Mouse (Mus musculus): ENCODE results near the gene Itpr2. TPM values are rescaled to one million over a fixed set of nuclear protein-coding genes. Genes with fewer than 3 reads are reported as not detected.

The Itpr2 gene
- total RNA-seq, 2 experiments from 2014 or later: 23.6 to 24.9 TPM

GRCm38 (mm10) chr6:146211233-146211632 is 290.8 kb downstream of the Itpr2 start:
- intact Hi-C loops (cut with DNase I): no loop called here

GRCm38 (mm10) chr6:146208983-146209382 is 293.0 kb downstream of the Itpr2 start:
- DNase-seq (ENCODE audit: low spot score): peak; percentile 42
- intact Hi-C loops (cut with DNase I): no loop called here

More at GRCm38 (mm10) chr6:146211233-146211632, 290.8 kb downstream of the Itpr2 start:
- DNase-seq (ENCODE audit: low spot score): no peak

GRCm38 (mm10) chr6:146207204-146207959 is 294.6 kb downstream of the Itpr2 start:
- DNase-seq (ENCODE audit: low spot score): peak; percentile 37
- intact Hi-C loops (cut with DNase I): no loop called here

- no peak for DNase-seq (ENCODE audit: low spot score)
- intact Hi-C loops (cut with DNase I): no loop called here
Observed at GRCm38 (mm10) chr6:146205136-146205535, 296.9 kb downstream of the Itpr2 start.

- intact Hi-C loops (cut with DNase I): no loop called here
- DNase-seq (ENCODE audit: low spot score): no peak
Observed at GRCm38 (mm10) chr6:146204470-146204869, 297.6 kb downstream of the Itpr2 start.

- intact Hi-C loops (cut with DNase I): no loop called here
- no peak for DNase-seq (ENCODE audit: low spot score)
Observed at GRCm38 (mm10) chr6:146197868-146198379, 304.1 kb downstream of the Itpr2 start.

GRCm38 (mm10) chr6:146196701-146197100 is 305.3 kb downstream of the Itpr2 start:
- DNase-seq (ENCODE audit: low spot score): no peak
- intact Hi-C loops (cut with DNase I): no loop called here

- intact Hi-C loops (cut with DNase I): no loop called here
- no peak for DNase-seq (ENCODE audit: low spot score)
Observed at GRCm38 (mm10) chr6:146195854-146196457, 306.1 kb downstream of the Itpr2 start.

- DNase-seq (ENCODE audit: low spot score): no peak
- intact Hi-C loops (cut with DNase I): no loop called here
Observed at GRCm38 (mm10) chr6:146191931-146192330, 310.1 kb downstream of the Itpr2 start.

GRCm38 (mm10) chr6:146190006-146190405 is 312.0 kb downstream of the Itpr2 start:
- intact Hi-C loops (cut with DNase I): no loop called here
- no peak for DNase-seq (ENCODE audit: low spot score)

- no peak for DNase-seq (ENCODE audit: low spot score)
- intact Hi-C loops (cut with DNase I): no loop called here
Observed at GRCm38 (mm10) chr6:146185532-146185931, 316.5 kb downstream of the Itpr2 start.

- no peak for DNase-seq (ENCODE audit: low spot score)
- intact Hi-C loops (cut with DNase I): no loop called here
Observed at GRCm38 (mm10) chr6:146184771-146185170, 317.3 kb downstream of the Itpr2 start.

- intact Hi-C loops (cut with DNase I): loop anchor here (5.0 kb wide), 2 partner anchors 48 to 342 kb away; no protein-coding TSS in a partner anchor
- no peak for DNase-seq (ENCODE audit: low spot score)
Observed at GRCm38 (mm10) chr6:146174644-146175250, 327.3 kb downstream of the Itpr2 start.

GRCm38 (mm10) chr6:146170603-146171051 is 331.4 kb downstream of the Itpr2 start:
- intact Hi-C loops (cut with DNase I): loop anchor here (5.0 kb wide), 1 partner anchor 338 kb away; no protein-coding TSS in a partner anchor
- DNase-seq (ENCODE audit: low spot score): peak; percentile 37

- no peak for DNase-seq (ENCODE audit: low spot score)
- intact Hi-C loops (cut with DNase I): no loop called here
Observed at GRCm38 (mm10) chr6:146167207-146167606, 334.8 kb downstream of the Itpr2 start.

GRCm38 (mm10) chr6:146159641-146160040 is 342.4 kb downstream of the Itpr2 start:
- DNase-seq (ENCODE audit: low spot score): no peak
- intact Hi-C loops (cut with DNase I): loop anchor here (5.0 kb wide), 2 partner anchors 113 to 297 kb away; no protein-coding TSS in a partner anchor

GRCm38 (mm10) chr6:146158717-146159116 is 343.3 kb downstream of the Itpr2 start:
- intact Hi-C loops (cut with DNase I): no loop called here
- no peak for DNase-seq (ENCODE audit: low spot score)

- intact Hi-C loops (cut with DNase I): no loop called here
- no peak for DNase-seq (ENCODE audit: low spot score)
Observed at GRCm38 (mm10) chr6:146157983-146158535, 344.0 kb downstream of the Itpr2 start.

- intact Hi-C loops (cut with DNase I): no loop called here
- no peak for DNase-seq (ENCODE audit: low spot score)
Observed at GRCm38 (mm10) chr6:146157099-146157498, 344.9 kb downstream of the Itpr2 start.

GRCm38 (mm10) chr6:146156536-146156935 is 345.5 kb downstream of the Itpr2 start:
- intact Hi-C loops (cut with DNase I): no loop called here

More at GRCm38 (mm10) chr6:146156536-146156935, 345.5 kb downstream of the Itpr2 start:
- no peak for DNase-seq (ENCODE audit: low spot score)

Measured in heart, postnatal 25 days (tissue).